Mouse (Mus musculus) hematopoietic stem cell, adult 5-6 weeks (primary cell): ENCODE results near the gene Cybc1. TPM values are rescaled to one million over a fixed set of nuclear protein-coding genes. Genes with fewer than 3 reads are reported as not detected.

Experiments used
- ATAC-seq, 2 experiments: fragments of 125-278 bp in 1 of 2; replicated peaks in 1 of 2; 2 replicates each; pipeline ENCODE4 v1.8.0; 2016 to 2017; ENCODE audit warnings: inconsistent platforms in 2 of 2, mild to moderate bottlenecking in 2 of 2, moderate number of reproducible peaks in 2 of 2, low read depth in 1 of 2, moderate TSS enrichment in 1 of 2; ENCODE audit not compliant: low FRiP score in 2 of 2, poor library complexity in 2 of 2, severe bottlenecking in 2 of 2, insufficient read depth in 1 of 2, low TSS enrichment in 1 of 2
- total RNA-seq: library from RNA; stranded (forward); fragments of 172-1452, 232-1000 nt; gene quantifications from 2 replicates; pipeline ENCODE4 v1.2.3, GENCODE M21; 2017

Gene Cybc1
- total RNA-seq, 1 experiment from 2014 or later, result 26.7 TPM

DNA sequence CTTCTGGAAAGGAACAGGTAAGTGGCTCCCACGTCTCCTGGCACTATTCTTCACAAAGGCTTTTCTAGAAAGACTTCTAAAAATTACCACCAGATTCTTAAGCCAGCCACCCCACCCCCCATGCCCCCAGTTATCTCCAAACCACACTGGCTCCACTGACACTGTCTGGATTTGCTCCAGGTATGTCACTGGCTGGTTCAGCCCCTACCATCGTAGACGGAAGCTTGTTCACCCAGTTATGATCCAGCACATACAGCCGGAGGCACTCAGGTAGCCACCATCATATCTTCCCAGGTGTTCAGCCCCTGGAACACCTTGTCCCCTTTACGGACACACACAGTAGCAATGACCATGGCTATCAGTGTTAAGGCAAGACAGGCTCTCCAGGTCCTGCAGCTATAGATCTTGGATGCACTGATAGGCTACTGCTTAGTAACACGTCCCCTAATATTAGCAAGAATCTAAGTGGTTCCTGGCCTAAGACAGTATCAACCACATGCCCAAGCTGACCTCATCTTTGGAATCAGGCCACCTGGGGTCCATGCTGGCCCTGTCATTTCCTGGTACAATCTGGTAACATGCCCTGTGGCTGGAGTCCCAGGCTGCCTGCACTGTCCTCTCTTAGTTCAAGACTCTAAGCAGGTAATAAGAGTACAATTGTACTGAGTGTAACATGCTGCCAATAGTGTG lies 7.7 kb downstream of the Cybc1 start:
- ATAC-seq, result no peak

DNA sequence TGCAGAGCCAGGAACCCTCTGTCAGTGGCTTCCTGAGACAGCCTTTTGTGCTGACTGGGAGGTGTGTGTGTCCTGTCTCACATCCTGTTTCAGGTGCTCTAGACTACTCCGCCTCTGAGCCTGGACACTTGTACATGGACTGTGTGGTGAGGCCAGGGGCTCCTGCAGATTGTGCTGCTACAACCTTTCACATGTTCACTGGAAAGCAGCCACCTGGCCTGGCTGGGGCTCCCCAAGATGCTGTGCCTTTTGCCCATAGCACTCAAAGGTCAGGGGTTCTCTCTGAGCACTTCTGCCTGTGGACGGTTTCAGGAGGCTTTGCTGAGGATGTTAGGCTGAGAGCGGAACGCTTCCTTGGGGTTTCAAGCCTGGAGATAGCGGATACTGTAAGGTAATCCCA lies 8.4 kb downstream of the Cybc1 start:
- no peak for ATAC-seq

DNA sequence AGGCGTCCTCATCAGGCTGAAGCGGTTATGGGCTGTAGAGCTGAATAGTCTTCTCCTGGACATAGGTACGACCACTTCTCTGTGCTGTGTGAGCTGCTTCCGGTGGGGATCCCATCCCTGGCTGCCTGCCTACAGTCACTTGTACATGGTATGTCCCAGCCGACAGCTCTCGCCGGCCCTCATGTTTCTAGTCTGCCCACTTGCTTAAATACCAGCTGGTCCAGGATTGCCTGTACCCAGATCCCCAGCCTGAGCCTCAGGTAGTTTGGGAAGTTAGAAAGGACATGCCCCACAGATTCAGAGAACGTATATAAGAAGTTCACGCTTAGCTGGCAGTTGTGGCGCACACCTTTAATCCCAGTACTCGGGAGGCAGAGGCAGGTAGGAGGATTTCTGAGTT lies 9.3 kb downstream of the Cybc1 start:
- ATAC-seq, result no peak

DNA sequence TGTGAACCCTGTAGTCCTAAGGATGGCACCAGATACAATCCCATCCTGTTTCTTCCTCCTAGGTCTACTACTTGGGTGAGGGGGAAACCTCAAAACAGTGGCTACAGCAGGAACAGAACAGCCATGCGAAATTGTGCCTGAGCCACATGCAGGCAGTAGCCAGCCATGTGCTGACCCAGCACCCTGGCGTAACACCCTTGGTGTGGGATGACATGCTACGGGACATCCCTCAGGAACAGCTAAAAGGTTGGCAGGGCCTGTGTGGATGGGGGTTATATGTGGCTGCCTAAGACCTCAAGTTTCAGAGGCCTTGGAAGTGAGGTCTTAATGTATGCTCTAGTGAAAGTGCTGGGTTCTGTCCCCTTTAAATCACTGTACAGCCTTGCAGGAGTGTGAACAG lies 12.3 kb downstream of the Cybc1 start:
- no peak for ATAC-seq

DNA sequence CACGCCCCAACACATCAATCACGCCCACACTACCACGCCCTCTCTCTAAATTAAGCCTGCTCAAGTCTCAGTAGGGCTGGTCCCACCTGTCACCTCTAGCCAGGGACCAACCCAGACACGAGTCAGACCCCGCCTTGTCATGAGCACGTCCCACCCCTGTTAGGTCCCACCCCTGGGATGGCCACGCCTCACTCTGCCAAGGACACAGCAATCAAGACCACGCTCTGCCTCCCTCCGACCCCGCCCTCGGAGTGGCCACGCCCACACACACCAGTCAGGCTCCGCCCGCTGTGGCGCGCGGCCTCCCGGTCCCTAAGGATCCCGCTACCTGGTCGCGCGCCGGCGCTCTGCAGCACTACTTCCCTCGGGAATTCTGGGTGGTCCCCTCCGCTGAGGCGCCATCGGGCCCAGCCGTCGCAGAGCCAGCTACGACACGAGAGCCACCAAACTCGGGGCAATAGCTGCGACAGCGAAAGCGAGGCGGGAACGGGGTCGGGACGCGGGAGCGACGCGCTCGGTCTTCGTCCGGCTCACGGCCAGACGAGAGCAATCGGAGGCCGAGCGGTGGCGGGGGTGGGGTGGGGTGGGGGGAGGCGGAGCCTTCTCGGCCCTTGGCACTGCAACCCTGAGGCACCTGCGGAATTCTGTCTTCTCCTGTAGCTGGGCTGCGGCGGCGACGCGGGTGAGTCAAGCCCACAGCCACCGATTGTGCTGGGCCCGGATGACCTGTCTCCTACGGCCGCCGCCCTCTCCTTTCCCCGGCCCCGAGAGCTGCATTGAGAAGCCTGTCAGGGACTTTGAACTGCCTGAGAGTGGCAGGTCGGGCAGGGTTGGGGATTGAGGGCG lies 24.7 kb downstream of the Cybc1 start, which contains the start of the genes Hexdc and Ogfod3:
Hexdc (plus strand) TSS at position 273 of the 846 bp plus-strand sequence.
Ogfod3 (minus strand) TSS at position 551 of the 846 bp plus-strand sequence.
- peak; percentile 95 for ATAC-seq

DNA sequence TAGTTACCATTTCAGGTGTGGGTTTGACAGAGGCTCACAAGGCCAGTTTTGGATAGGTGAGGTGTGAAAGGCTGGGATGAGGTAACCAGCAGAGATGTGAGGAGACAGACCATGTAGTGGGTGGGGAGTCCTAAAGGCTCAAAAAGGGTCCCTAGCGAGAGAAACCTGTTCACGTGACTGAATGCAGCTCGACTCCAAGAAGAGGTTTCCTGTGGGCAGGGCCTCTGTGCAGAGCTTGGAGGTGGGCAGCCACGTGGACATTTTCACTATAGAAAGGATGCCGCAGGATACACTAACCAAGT lies 25.3 kb downstream of the Cybc1 start:
- ATAC-seq, result no peak

DNA sequence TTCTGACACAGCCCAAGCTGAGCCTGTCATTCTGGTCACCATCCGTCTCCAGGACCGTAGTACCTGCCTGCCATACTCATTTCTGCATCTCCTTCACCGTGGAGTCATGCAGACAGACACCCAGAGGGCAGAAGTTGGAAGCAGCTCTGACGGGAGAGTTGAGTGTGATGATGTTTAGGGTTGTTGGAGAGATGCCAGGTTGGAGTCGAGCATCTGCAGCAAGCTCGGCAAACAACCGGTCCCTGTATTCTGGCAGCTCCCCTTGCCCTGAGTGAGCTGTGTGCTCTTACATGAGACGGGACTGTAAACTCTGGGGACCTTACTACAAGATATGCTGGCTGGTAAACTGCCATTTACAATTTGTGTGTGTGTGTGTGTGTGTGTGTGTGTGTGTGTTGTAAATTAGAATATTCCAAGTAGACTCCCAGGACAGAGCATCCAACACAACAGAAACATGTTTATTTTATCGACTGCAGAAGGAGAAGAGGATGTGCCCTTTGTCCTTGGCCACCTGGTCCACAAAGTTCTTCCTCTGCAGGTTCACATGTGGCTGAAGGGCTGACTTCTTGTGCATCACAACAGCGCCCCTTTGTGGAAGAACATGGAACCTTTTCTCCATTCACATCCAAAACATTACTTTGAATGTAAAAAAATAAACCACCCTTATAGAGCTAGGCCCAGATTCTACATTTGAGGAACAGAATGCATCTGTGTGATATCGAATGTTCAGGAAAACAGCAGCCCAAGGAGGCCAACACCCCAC lies 27.5 kb downstream of the Cybc1 start:
- no peak for ATAC-seq

DNA sequence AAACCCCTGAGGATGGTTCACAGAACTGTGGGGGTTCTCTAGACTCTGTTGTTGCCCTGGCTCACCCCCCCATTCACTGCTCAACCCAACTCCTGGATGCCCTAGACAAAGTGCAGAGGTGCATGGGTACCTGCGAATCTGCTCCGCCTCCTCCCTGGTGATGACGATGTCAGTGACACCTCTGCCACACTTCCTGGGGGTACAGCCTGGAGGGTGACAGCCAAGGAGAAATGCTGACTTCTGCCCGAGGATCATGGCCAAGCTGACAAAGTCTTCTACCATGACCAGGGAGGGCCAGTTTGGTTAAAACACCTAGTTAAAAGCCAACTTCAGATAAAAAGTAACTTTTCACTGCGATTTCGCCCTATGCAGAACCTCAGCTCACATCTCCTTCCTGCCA lies 28.3 kb downstream of the Cybc1 start:
- ATAC-seq, result no peak

DNA sequence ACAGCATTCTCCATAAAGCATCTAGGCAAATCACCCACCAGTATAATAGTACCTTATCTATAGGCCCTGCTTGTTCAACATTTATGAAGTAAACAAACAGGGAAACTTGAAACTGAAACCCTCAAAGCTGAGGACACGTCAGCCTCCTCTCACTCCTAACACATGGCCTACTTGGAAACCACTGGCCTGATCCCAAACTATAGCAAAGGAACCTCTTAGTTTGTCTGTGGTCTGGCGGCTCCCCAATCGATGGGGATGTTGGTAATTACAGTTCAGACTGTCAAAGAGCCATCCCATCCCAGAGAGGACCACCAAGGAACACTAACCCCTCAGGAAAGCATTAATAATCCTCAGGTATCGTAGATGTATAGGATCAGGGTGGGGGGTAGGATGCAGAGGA lies 29.3 kb downstream of the Cybc1 start:
- no peak for ATAC-seq

DNA sequence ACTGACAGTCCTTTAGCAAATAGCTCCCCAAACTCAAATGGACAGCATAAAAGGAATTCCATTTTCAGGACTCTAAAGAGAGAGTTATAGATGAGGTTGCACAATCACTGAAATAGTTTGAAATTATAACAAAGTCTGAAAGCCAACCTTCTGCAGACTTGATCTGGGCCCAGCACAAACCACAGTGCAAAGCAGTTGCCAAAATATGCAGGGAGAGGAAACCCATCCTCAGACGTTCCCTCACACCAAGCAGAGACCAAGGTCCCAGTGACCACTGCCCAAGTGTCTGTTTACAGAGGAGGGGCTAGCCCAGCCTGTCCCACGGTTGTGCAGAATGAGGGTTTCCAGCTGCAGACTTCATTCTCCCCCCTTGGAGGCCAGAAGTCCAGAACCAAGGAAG lies 30.5 kb downstream of the Cybc1 start:
- no peak for ATAC-seq

DNA sequence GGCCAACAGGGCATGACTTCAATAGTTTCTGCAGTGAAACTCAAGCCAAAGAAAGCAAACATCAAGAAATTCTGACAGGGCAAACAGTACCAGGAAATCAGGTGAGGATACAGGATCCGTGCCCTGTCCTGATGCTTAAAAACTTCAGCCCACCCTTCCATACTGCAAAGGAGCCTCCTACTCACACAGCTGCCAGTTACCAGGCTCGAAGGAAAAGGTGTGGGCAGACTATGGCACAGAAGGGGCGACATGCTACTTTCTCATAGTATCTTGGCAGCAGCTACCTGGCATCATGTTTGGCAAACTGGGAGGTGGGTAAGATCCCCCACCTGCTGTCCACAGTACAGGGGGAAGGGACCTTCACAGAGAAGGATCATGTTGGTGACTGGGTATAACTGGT lies 35.7 kb downstream of the Cybc1 start:
- no peak for ATAC-seq

DNA sequence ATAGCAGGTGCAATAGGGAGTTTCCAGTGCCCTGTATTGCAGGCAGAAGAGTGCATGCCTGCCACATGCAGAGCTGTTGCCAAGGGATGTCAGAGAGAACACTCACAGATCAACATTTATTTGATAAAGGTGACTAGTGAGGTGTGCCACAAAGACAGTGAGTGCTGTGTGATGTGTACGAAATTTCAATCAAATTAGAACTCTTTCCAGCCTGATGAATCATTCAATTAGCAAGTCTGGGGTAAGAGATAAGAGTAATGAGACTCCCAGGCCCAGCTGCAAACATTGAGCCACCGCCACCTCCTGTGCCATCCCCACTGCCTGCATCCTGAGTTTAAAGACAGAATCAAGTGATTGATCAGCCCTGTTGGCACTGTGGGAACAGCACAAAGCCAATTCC lies 36.4 kb downstream of the Cybc1 start:
- ATAC-seq, result no peak

DNA sequence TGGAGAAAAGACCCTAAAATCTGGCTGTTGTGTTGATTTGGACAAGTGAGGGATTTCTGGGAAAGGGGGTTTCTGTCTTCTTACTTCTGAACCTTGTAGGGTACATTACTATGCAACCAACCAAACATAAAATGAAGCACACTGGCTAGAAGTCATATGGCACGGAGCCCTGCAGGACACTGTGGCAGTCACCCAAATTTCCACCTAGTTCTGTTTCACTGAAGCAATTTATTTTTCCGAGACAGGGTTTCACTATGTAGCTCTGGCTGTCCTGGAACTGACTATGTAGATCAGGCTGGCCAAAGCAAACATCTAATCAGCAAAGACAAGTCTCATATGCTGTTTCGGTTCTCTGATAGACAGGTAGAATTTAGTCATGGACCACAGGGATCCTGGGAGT lies 39.4 kb downstream of the Cybc1 start:
- no peak for ATAC-seq

DNA sequence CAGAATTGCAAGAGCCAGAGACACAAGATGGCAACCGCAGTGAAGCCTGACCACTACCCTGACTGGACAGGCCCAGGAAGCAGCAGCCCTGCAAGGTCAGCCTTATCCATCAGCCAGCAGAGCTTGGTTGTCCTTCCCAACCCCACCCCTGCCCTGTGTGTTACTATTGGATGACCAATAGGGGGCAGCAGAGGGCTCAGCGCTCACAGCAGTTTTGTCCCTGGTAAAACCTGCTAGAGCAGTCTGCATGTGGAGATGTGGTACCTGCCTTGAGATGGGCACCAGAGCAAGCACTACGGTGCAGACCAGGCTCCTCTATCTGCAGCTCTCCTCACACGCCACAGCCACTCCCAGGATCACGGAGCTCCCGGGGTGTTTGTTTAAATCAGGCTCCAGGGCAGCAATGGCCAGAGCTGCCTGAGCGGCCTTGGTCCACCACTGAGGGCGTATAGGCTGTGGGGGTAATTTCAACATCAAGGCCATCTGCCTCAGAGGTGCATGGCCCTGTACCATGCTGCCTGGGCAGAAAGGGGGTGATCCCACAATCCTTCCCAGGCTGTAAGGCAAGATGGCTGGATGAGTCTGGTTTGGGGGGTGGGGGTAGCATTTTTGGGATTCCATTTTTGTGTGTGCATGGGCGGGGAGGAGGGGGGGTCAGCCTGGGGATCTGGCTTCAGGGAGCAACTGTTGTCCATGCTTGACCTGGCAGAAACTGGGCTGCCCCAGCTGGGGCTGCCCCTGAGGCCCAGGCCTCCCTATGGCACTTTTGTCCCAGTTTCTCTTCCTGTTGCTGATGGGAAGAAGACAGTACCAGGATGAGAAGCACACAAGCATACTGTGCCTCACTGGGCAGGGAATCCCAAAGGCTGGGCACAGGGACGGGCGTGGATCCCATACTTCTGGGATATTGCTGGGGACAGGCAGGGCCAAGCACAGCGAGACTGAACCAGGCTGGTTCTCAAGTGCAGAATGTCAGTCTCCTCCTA lies 52.5 kb downstream of the Cybc1 start:
- peak; percentile 68 to 75 for ATAC-seq

DNA sequence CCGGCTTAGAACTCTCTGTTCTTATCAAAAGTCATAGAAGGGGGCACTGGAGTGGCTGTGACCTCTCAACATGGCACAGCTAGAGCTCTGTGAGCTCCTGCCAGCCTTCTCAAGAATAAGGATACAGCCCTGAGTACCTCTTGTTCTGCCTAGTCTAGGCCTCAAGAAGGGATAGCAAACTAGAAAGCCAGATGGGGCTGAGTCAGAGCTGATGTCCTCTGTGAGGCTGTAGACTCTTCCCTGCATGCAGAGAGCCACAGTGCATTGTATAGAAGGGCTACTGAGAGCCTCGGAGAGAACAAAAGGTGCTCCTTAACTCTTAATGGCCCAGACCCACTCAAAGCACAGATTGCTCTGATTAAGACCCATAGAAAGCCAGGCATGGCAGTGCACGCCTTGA lies 54.9 kb downstream of the Cybc1 start:
- ATAC-seq, result no peak

DNA sequence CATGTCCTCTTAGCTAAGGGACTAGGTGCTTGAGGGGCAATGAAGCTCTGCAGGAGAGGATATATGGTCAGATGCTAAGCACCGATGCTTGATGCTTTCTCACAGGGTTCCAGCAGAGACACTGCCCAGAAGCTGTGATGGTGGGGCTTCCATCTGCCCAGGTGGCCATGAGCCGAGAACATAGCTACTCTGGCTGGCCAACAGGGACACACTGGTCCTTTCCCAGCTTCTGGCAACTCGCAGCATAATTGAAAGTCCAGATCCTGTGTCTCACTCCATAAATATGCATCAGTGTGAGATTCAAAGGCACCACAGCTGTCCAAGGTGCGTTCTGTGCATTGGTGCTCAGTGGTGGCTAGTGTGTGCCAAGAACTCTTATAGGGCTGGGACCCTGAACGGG lies 55.9 kb downstream of the Cybc1 start:
- no peak for ATAC-seq
